Mouse (Mus musculus): ENCODE measurements at regions not wholly inside any gene's neighbourhood (a gene's known extent, or its start where the extent isn't known, plus 50 kb on each side); places are given as distances from the start of the nearest gene placed in this dataset.
"Not testable (repeated sequence)": the region's sequence is repeated elsewhere in the genome, so short reads cannot be mapped to it uniquely, and the experiment has no call there.

GRCm38 (mm10) chr14:53614341-53614740 is 639.6 kb downstream of the Dad1 start:
- DNase-seq (ENCODE audit: low read depth, low spot score): peak; percentile 45

- DNase-seq (ENCODE audit: low read depth, low spot score): not testable (repeated sequence)
These were observed 654.6 kb downstream of the Dad1 start for GRCm38 (mm10) chr14:53599299-53599698.

- DNase-seq (ENCODE audit: low read depth, low spot score): peak; percentile 21
These were observed 656.6 kb downstream of the Dad1 start for GRCm38 (mm10) chr14:53597287-53597686.

DNA sequence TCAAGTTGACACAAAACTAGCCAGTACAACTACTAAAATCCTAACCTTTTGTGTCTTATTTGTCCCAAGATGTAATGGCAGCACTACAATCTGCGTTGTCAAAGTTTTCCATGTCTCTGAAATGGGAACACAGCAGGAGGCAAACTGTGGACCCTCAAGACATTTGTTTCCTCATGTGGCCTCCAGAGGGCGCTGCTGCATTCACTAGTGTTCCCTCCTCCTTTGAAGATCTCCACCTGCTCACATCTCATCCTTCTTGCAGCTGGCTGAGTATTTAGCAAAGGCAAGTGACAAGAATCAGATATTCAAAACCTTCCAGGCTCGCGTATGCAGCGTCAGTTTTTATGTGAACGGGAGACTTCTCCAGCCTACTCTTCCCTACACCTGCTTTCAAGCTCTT is 663.3 kb downstream of the Dad1 start:
- DNase-seq (ENCODE audit: low read depth, low spot score): peak; percentile 55

DNA sequence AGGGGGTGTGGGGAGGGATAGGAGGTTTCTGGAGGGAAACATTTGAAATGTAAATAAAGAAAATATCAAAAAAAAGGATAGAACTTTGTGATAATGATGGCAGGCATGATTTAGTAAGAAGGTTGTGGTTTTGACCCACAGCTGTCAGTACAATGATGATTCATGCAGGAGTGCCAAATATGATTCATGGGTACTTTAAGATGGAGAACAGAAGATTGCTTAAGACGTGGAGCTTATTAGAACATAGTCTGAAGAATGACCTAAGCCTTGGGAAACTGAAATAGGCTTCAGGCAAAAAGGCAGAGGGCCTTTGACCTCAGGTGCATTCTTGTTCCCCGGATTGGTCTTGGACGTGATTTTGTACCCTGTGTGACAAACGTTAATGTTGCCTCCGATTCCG is 671.4 kb downstream of the Dad1 start:
- not testable (repeated sequence) for DNase-seq (ENCODE audit: low read depth, low spot score)

DNA sequence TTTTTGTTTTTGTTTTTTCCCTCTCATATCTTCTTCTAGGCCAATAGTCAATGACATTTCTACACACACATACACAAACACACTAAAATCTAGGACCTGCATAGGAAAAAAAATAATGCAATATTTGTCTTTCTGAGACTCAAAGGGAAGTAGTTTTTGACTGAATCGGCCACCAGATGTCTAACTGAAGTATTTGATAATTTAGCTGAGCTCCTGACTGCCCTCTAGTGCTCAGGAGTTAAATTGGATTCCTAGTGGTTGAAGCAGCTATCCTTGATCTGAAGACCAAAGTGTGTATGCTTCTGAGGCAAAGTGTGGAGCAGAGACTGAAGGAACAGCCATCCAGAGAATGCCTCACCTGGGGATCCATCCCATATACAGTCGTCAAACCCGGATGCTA is 672.2 kb downstream of the Dad1 start:
- not testable (repeated sequence) for DNase-seq (ENCODE audit: low read depth, low spot score)

DNA sequence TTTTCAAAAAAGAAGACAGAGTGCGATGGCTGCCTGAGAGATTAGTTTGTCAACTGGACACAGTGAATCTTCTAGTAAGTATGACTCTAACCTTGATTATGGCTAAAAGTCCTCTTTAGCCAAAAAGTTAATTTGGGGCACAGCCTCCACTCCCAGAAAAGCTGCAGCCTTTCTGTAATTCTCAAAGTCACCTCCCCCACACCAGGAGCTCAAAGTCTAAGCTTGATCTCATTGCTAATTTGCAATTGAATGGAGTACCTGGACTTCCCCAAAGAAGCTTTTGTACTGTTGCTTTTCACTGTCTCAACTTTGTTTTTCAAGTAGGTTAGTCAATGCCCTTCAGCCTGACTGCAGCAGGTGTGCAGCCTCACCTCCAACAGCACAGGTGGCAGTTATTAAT is 677.0 kb downstream of the Dad1 start:
- not testable (repeated sequence) for DNase-seq (ENCODE audit: low read depth, low spot score)

GRCm38 (mm10) chr14:53572701-53573100 is 681.2 kb downstream of the Dad1 start:
- DNase-seq (ENCODE audit: low read depth, low spot score): not testable (repeated sequence)

DNA sequence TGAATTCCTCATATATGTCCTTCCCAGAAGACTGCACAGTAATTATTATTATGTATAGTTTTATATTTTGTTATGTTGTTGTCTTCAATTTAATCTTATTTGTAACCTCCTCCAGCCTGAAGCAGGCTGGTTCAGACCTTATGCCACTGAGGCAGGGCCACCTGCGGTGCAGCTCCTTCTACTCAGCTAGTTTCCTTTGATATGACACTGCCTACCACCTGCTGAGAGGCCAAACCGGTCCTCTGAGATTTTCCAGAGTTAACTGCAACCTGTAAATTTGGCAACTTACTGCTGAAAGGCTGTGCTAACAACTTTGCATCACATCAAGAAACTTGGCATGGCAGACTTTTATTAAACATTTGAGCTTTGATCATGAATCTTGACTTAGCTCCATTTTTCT is 691.3 kb downstream of the Dad1 start:
- DNase-seq (ENCODE audit: low read depth, low spot score): no peak

GRCm38 (mm10) chr14:53560146-53560545 is 693.8 kb downstream of the Dad1 start:
- peak; percentile 6 for DNase-seq (ENCODE audit: low read depth, low spot score)

DNA sequence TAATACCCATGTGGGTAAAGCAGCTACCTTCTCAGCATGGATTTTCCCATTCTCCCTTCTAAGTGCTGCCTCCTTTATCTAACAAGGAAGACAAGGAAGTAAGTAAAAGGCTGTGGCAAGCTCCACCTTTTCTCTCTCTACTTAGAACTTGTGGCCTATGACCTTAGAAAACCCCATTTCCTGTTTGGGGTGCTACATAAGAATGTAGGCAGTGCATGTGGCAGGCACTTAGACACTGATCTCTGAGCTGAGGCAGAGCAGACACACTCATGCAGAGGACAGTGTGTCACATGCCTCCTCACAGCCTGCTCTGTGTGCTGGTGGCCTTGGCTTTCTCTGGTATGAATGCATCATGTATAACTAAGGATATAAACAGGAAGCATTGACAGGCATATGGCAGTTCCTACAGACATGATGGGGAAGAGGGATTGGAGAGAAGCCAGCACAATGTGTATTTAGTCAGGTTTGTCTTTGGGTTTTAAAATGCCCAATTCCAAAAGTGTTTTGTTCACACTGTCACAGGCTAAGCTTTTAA is 694.5 kb downstream of the Dad1 start:
- peak; percentile 21 for DNase-seq (ENCODE audit: low read depth, low spot score)

- DNase-seq (ENCODE audit: low read depth, low spot score): peak; percentile 48
These were observed 700.1 kb downstream of the Dad1 start for GRCm38 (mm10) chr14:53553771-53554170.

DNA sequence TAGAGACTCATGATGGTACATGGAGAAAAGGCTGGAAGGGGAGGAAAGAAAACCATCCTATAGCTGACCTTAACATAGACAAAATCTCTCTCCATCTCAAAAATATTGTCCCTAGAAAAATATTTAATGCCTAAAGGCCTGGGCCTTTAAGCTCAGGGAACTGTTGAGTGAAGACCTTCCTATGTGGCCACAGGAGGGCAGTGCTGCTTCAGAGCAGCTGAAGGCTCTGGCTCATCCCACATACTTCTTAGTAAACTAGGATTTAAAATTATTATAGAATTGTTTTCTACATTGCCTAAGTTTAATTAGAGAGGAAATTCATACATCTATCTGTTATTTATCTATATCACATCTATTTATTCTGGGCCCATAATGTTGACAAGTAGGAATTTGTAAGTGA is 706.5 kb downstream of the Dad1 start:
- DNase-seq (ENCODE audit: low read depth, low spot score): peak; percentile 12

GRCm38 (mm10) chr14:53545351-53545750 is 708.6 kb downstream of the Dad1 start:
- peak; percentile 34 for DNase-seq (ENCODE audit: low read depth, low spot score)

GRCm38 (mm10) chr14:53541640-53542039 is 712.3 kb downstream of the Dad1 start:
- DNase-seq (ENCODE audit: low read depth, low spot score): peak; percentile 68

- DNase-seq (ENCODE audit: low read depth, low spot score): peak; percentile 61
These were observed 716.0 kb downstream of the Dad1 start for GRCm38 (mm10) chr14:53537895-53538294.

- DNase-seq (ENCODE audit: low read depth, low spot score): not testable (repeated sequence)
These were observed 730.5 kb downstream of the Dad1 start for GRCm38 (mm10) chr14:53523430-53523829.

GRCm38 (mm10) chr14:53518954-53519353 is 735.0 kb downstream of the Dad1 start:
- DNase-seq (ENCODE audit: low read depth, low spot score): not testable (repeated sequence)

DNA sequence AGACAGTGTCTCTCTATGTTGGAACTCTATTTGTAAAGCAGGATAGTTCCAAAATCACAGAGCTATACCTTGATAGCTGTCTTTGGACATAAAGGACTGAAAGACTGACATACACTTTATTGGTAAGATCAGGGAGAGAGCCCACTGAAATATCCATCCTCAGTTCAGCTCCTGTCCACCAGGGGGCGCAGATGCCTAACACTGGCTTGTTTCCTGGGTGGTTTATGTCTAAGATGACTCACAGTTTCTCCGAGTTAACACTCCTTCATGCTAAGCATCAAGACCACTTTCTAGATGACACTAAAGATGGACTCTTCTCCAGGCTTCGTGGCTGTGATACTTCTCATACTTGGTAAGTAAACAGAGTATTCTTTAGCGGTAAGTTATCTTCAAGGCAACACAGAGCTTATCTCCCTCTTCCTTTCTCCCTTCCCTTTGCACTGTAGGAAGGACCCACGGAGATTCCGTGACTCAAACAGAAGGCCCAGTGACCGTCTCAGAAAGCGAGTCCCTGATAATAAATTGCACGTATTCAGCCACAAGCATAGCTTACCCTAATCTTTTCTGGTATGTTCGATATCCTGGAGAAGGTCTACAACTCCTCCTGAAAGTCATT is 737.2 kb downstream of the Dad1 start:
- not testable (repeated sequence) for DNase-seq (ENCODE audit: low read depth, low spot score)

DNA sequence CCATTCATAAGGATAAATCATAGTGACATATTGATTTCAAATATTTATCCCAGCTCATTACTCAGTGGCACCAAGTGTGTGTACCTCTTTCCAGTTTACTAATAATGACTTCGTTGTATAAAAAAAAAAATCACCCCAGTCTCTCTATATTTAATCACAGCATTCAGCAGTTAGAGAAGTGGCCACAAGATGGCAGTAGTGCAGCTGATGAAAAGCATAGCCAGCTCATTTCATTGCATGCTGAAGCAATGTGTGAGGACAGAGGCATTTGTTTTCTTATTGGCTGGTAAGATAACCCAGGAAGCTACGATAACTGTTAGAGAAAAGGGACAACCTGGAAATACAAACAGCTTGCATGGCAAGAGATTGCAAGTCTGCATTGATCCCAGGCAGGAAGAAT is 748.5 kb downstream of the Dad1 start:
- DNase-seq (ENCODE audit: low read depth, low spot score): peak; percentile 66

DNA sequence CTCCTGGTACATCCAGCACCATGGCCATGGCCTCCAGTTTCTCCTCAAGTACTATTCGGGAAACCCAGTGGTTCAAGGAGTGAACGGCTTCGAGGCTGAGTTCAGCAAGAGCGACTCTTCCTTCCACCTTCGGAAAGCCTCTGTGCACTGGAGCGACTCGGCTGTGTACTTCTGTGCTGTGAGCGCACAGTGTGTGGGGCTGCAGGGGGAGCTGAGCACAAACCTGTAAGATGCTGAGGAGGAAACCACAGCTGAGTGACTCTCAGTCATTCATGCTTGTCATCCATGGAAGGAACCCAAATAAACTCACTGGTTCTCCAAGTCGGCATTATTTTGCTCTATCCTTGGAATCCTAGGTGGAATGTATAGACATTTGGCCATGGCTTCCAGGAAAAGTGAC is 765.5 kb downstream of the Dad1 start:
- not testable (repeated sequence) for DNase-seq (ENCODE audit: low read depth, low spot score)

GRCm38 (mm10) chr14:53487611-53488010 is 766.3 kb downstream of the Dad1 start:
- not testable (repeated sequence) for DNase-seq (ENCODE audit: low read depth, low spot score)

GRCm38 (mm10) chr14:53474170-53474569 is 779.7 kb downstream of the Dad1 start:
- DNase-seq (ENCODE audit: low read depth, low spot score): peak; percentile 19

DNA sequence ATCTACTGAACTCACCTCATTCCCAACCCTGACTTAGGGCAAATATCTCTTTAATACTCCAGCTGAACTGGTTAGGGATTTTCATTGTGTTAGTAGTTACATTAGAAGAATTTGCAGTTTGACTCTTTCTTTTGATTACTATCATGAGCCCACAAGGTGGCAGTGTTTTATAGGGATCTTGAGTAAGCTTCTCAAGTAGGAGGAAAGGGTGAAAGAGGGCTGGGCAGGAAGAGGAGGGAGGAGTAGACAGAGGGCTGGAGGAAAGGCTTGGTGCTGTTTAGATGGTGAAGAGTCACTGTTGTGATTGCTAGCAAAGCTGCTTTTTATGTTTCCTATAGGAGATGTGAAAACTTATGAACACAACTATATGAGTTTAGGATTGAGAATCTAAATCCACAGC is 793.1 kb downstream of the Dad1 start:
- DNase-seq (ENCODE audit: low read depth, low spot score): not testable (repeated sequence)

All from CD4-positive helper T cell, adult 2 months (primary cell).